In the genomic region with DNA sequence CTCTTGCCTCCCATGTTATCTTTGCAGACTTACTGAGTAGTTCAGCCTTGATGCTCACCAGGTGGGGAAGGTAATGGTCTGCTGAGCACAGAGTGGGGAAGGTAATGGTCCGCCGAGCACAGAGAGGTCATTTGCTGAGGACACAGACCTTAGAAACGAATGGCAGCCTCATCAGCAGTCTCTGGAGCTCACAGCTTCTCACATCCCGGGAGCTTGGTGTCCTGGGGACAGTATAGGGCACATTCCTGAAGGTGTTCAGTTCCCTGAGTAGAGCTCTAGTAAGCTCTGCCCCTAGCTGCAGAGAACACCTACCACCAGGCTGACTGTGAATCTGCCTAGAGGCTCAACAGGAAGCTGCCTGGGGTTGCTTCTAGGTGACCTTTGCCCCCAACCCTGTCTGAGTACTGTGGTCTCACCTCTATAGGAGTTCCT, we compare ENCODE assay signal across 8 mouse cellular contexts. TPM values are rescaled to one million over a fixed set of nuclear protein-coding genes. Genes with fewer than 3 reads are reported as not detected.
DNase-seq lines count a peak whose midpoint lies in the region; ATAC-seq and TF ChIP-seq lines count a peak whose summit lies in the region.

No protein-coding gene starts in this region.

- H3K4me1 ChIP-seq in heart, embryonic 13.5 days: peaks cover 15% of the 10 kb centered on the region
- peaks cover 35% of the 10 kb centered on the region for H3K4me1 ChIP-seq in forebrain, embryonic 13.5 days
- peaks cover 39% of the 10 kb centered on the region for H3K4me1 ChIP-seq in kidney, adult 2 months (ENCODE audit: control insufficient read depth, insufficient read depth, low read length)
- H3K4me1 ChIP-seq in midbrain, embryonic 16.5 days (ENCODE audit: control insufficient read depth, insufficient read depth, low read length): no peaks in the 10 kb centered on the region; the same call in 1 of the 2 replicates

- H3K4me3 ChIP-seq in heart, embryonic 13.5 days: no peak overlapping the region
- H3K4me3 ChIP-seq in forebrain, embryonic 13.5 days: no peak overlapping the region
- peak overlapping the region; percentile 37 for H3K4me3 ChIP-seq in kidney, adult 2 months (ENCODE audit: insufficient read depth, low read depth, low read length)
- no peak overlapping the region for H3K4me3 ChIP-seq in midbrain, embryonic 16.5 days (ENCODE audit: low read depth, low read length)

- no peak for DNase-seq in heart, adult 9 months (ENCODE audit: low spot score in 2 of 2)
- DNase-seq in kidney, adult 2 months: peak; percentile 72
- DNase-seq in frontal cortex, postnatal 10 days (ENCODE audit: low spot score in 2 of 2): no peak
- DNase-seq in thymus, adult 18-20 months: no peak
- DNase-seq in right cerebral cortex, adult 18-20 months: no peak

- no peaks in the 10 kb centered on the region for H3K27me3 ChIP-seq in heart, embryonic 13.5 days (replicated peaks)
- H3K27me3 ChIP-seq in forebrain, embryonic 13.5 days: no peaks in the 10 kb centered on the region
- no peaks in the 10 kb centered on the region for H3K27me3 ChIP-seq in kidney, adult 2 months (replicated peaks; ENCODE audit: control insufficient read depth, insufficient read depth, low read length)
- no peaks in the 10 kb centered on the region for H3K27me3 ChIP-seq in midbrain, embryonic 16.5 days (ENCODE audit: control insufficient read depth, insufficient read depth, low read depth, low read length)

- no peak overlapping the region for H3K9ac ChIP-seq in heart, embryonic 13.5 days
- H3K9ac ChIP-seq in forebrain, embryonic 13.5 days: peak overlapping the region; percentile 53
- H3K9ac ChIP-seq in midbrain, embryonic 16.5 days (ENCODE audit: low read depth, low read length): no peak overlapping the region

- H3K9me3 ChIP-seq in heart, embryonic 13.5 days: no peaks in the 10 kb centered on the region
- no peaks in the 10 kb centered on the region for H3K9me3 ChIP-seq in forebrain, embryonic 13.5 days (replicated peaks)
- H3K9me3 ChIP-seq in midbrain, embryonic 16.5 days (replicated peaks; ENCODE audit: control insufficient read depth, low read length, poor library complexity, severe bottlenecking): no peaks in the 10 kb centered on the region

- H3K27ac ChIP-seq in heart, embryonic 13.5 days (replicated peaks): peak overlapping the region; percentile 46
- peak overlapping the region; percentile 95 for H3K27ac ChIP-seq in forebrain, embryonic 13.5 days
- H3K27ac ChIP-seq in kidney, adult 2 months (ENCODE audit: insufficient read depth, low read depth, low read length): peak overlapping the region; percentile 94
- peak overlapping the region; percentile 79 for H3K27ac ChIP-seq in midbrain, embryonic 16.5 days (ENCODE audit: low read length)

- WGBS in heart, embryonic 13.5 days: 61% methylated on average over 4 of the region's 4 CpGs
- WGBS in forebrain, embryonic 13.5 days: 66% methylated on average over 4 of the region's 4 CpGs
- WGBS in kidney, adult 2 months: 29% methylated on average over 4 of the region's 4 CpGs
- WGBS in midbrain, embryonic 16.5 days: 72% methylated on average over 4 of the region's 4 CpGs

- ATAC-seq in heart, embryonic 13.5 days (ENCODE audit: extremely low read depth, insufficient number of reproducible peaks, low FRiP score, low TSS enrichment): no peak
- ATAC-seq in forebrain, embryonic 13.5 days: no peak
- no peak for ATAC-seq in midbrain, embryonic 16.5 days

- H3K4me2 ChIP-seq in heart, embryonic 13.5 days: no peak overlapping the region
- peak overlapping the region; percentile 34 for H3K4me2 ChIP-seq in forebrain, embryonic 13.5 days
- no peak overlapping the region for H3K4me2 ChIP-seq in midbrain, embryonic 16.5 days (ENCODE audit: low read length)

- H3K36me3 ChIP-seq in heart, embryonic 13.5 days: peaks cover 22% of the 10 kb centered on the region; the same call in 1 of the 2 replicates
- peaks cover 45% of the 10 kb centered on the region for H3K36me3 ChIP-seq in forebrain, embryonic 13.5 days (ENCODE audit: poor library complexity, severe bottlenecking)
- no peaks in the 10 kb centered on the region for H3K36me3 ChIP-seq in kidney, adult 2 months (ENCODE audit: control insufficient read depth, insufficient read depth, low read length)
- no peaks in the 10 kb centered on the region for H3K36me3 ChIP-seq in midbrain, embryonic 16.5 days (ENCODE audit: control insufficient read depth, insufficient read depth, low read length)

- no peak for TF ChIP-seq POLR2A in kidney, adult 2 months (IDR thresholded peaks at IDR 0.05; ENCODE audit: low read depth, low read length)

- no peak for TF ChIP-seq CTCF in kidney, adult 2 months (conservative IDR thresholded peaks at IDR 0.05; ENCODE audit: insufficient read depth, insufficient read length, low read depth, low read length)

RNA-seq across cellular contexts. Expression of a gene that starts 11.9 kb away (rescaled TPM):
- 65.8 and 67.3 TPM in 2 replicates for polyA plus RNA-seq in heart, embryonic 13.5 days (2015; fragmentation: Nextera tagmentation; extraction: Ambion mirVana)
- 68.7 and 74.8 TPM in 2 replicates for polyA plus RNA-seq in forebrain, embryonic 13.5 days (2015; fragmentation: Nextera tagmentation; extraction: Ambion mirVana)
- 152 and 177 TPM in 2 replicates for polyA plus RNA-seq in kidney, adult 2 months (2012; rRNA removed)
- polyA plus RNA-seq in midbrain, embryonic 16.5 days (2015; fragmentation: Nextera tagmentation; extraction: Ambion mirVana): 27.0 and 28.3 TPM in 2 replicates

RNA-seq across cellular contexts. Expression of a gene that starts 12.4 kb away (rescaled TPM):
- 58.1 and 61.3 TPM in 2 replicates for polyA plus RNA-seq in heart, embryonic 13.5 days (2015; fragmentation: Nextera tagmentation; extraction: Ambion mirVana)
- polyA plus RNA-seq in forebrain, embryonic 13.5 days (2015; fragmentation: Nextera tagmentation; extraction: Ambion mirVana): 101 and 103 TPM in 2 replicates
- 41.3 and 41.8 TPM in 2 replicates for polyA plus RNA-seq in kidney, adult 2 months (2012; rRNA removed)
- 63.9 and 68.0 TPM in 2 replicates for polyA plus RNA-seq in midbrain, embryonic 16.5 days (2015; fragmentation: Nextera tagmentation; extraction: Ambion mirVana)
